Mouse (Mus musculus): Measurements from ENCODE around the gene Lsm12.

DNA sequence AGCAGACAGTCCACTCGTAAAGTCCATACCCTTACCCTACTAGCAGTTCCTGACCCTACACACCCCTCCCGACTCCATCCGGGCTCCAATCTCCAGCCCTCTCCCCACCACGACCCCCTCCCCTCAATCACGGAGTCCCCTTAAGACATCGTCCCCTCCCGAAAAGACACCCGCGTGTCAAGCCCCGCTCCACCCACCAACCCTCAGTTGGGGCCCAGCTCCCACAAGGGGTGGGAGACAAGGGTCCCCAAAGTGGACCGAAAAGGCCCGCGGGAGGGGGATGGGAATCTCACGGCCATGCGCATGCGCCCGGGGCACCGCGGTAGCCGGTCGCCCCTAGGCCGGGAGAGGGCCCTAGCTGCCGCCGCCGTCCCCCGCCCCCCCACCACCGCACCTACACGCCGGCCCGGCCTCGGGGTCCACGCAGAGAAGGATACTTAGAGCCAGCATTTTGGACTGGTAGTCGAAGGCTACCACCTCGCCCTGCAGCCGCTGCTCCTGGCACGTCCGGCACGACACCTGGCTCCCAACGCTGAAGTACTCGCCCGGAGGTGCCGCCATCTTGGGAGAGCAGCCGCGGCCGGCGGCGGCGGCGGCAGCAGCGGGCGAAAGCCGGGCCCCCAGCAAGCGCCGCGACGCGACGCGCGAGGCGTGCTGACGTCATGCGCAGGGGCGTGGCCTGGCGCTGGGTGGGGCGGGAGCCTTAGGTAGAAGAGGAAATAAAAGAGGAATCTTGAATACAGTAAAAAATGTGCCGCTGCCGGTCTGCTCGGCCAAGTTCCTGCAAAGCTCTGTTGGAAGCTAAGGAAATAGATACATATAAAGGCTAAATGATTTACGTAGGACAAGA, at the start of gene Lsm12:
- TF ChIP-seq CTCF (IDR thresholded peaks at IDR 0.05; ENCODE audit: borderline replicate concordance, insufficient read depth, low read depth, low read length): no peak
- peak; percentile 70 for TF ChIP-seq POLR2A (IDR thresholded peaks at IDR 0.05; ENCODE audit: borderline replicate concordance, insufficient read depth, low read length)
